Mouse (Mus musculus) forebrain, embryonic 11.5 days (tissue): ENCODE results near the gene Pi4k2b. TPM values are rescaled to one million over a fixed set of nuclear protein-coding genes. Genes with fewer than 3 reads are reported as not detected.
"Not testable (repeated sequence)": the region's sequence is repeated elsewhere in the genome, so short reads cannot be mapped to it uniquely, and the experiment has no call there.

ENCODE experiments used
- ATAC-seq: fragments of 200-750 bp; cut with Nextera tagmentation; replicated peaks from 2 replicates; pipeline ENCODE4 v1.8.0; 2017; ENCODE audit warnings: moderate TSS enrichment; ENCODE audit not compliant: low FRiP score
- DNase-seq: peaks from one replicate; pipeline ENCODE4 v3.0.0-alpha.2; 2017; ENCODE audit warnings: low spot score
- H3K27ac ChIP-seq: fragments of 300-500 bp; sonication (generic); 2 replicates; pipeline ENCODE4 v1.5.1; 2014; ENCODE audit warnings: low read depth, low read length
- H3K27me3 ChIP-seq: fragments of 300-500 bp; sonication (generic); 2 replicates; pipeline ENCODE4 v1.6.1; 2014; ENCODE audit warnings: mild to moderate bottlenecking, low read length, mixed read lengths; ENCODE audit not compliant: control insufficient read depth, insufficient read depth
- H3K36me3 ChIP-seq: fragments of 300-500 bp; sonication (generic); 2 replicates; pipeline ENCODE4 v1.6.1; 2014; ENCODE audit warnings: mild to moderate bottlenecking, low read length, moderate library complexity, mixed read lengths; ENCODE audit not compliant: control insufficient read depth, insufficient read depth
- H3K4me1 ChIP-seq: fragments of 300-500 bp; sonication (generic); replicated peaks from 2 replicates; pipeline ENCODE4 v1.6.1; 2014; ENCODE audit warnings: low read length, mixed read lengths; ENCODE audit not compliant: control insufficient read depth, insufficient read depth
- H3K4me2 ChIP-seq: fragments of 300-500 bp; sonication (generic); 2 replicates; pipeline ENCODE4 v1.6.1; 2014; ENCODE audit warnings: low read depth, mild to moderate bottlenecking, low read length, moderate library complexity, mixed read lengths; ENCODE audit not compliant: severe bottlenecking
- H3K4me3 ChIP-seq: fragments of 300-500 bp; sonication (generic); 2 replicates; pipeline ENCODE4 v1.5.1; 2014; ENCODE audit warnings: low read depth, low read length
- H3K9ac ChIP-seq: fragments of 300-500 bp; sonication (generic); 2 replicates; pipeline ENCODE4 v1.6.1; 2014; ENCODE audit warnings: low read length
- H3K9me3 ChIP-seq: fragments of 300-500 bp; sonication (generic); 2 replicates; pipeline ENCODE4 v1.6.1; 2016; ENCODE audit warnings: low read length, mixed read lengths; ENCODE audit not compliant: control insufficient read depth
- WGBS: fragments of 180-500 bp; shearing (Covaris S2); extraction: QIAGEN DNeasy Blood & Tissue Kit; methylation state at CpG from one replicate; pipeline ENCODE4 v1.1.7; 2014; 5-methylcytosine and 5-hydroxymethylcytosine counted together
- polyA plus RNA-seq: library from polyadenylated mRNA; unstranded; fragments of >200 nt; fragmentation: Nextera tagmentation; extraction: Ambion mirVana; gene quantifications from 2 replicates; pipeline ENCODE4 v1.2.1, GENCODE M21; 2014

Pi4k2b gene
- polyA plus RNA-seq, 1 experiment from 2014 or later = 18.9 TPM

GRCm38 (mm10) chr5:52755989-52756388, 14.6 kb downstream of the Pi4k2b start:
- Histone ChIP-seq H3K27ac (no peak overlapping the region), H3K4me3 (no peak overlapping the region), H3K4me2 (no peak overlapping the region), H3K36me3 (no peaks in the 10 kb centered on the region), H3K9me3 (no peaks in the 10 kb centered on the region), H3K27me3 (no peaks in the 10 kb centered on the region), H3K4me1 (no peaks in the 10 kb centered on the region), H3K9ac (no peak overlapping the region)
- no peak for DNase-seq
- no peak for ATAC-seq
- WGBS = 97% methylated on average over 6 of the region's 6 CpGs

GRCm38 (mm10) chr5:52762586-52762985, 21.2 kb downstream of the Pi4k2b start:
- Histone ChIP-seq H3K27me3 (no peaks in the 10 kb centered on the region), H3K4me1 (no peaks in the 10 kb centered on the region), H3K9me3 (no peaks in the 10 kb centered on the region), H3K4me3 (no peak overlapping the region), H3K36me3 (no peaks in the 10 kb centered on the region), H3K27ac (no peak overlapping the region), H3K4me2 (no peak overlapping the region), H3K9ac (no peak overlapping the region)
- no peak for ATAC-seq
- WGBS = 91% methylated on average over 7 of the region's 7 CpGs
- DNase-seq = no peak

- Histone ChIP-seq H3K4me1 (no peaks in the 10 kb centered on the region), H3K4me2 (no peak overlapping the region), H3K27me3 (no peaks in the 10 kb centered on the region), H3K36me3 (no peaks in the 10 kb centered on the region), H3K9ac (no peak overlapping the region), H3K27ac (no peak overlapping the region), H3K4me3 (no peak overlapping the region), H3K9me3 (no peaks in the 10 kb centered on the region)
- DNase-seq (no peak), ATAC-seq (no peak)
- 92% methylated on average over 5 of the region's 5 CpGs for WGBS
Observed at GRCm38 (mm10) chr5:52774267-52774666, 32.9 kb downstream of the Pi4k2b start.

DNA sequence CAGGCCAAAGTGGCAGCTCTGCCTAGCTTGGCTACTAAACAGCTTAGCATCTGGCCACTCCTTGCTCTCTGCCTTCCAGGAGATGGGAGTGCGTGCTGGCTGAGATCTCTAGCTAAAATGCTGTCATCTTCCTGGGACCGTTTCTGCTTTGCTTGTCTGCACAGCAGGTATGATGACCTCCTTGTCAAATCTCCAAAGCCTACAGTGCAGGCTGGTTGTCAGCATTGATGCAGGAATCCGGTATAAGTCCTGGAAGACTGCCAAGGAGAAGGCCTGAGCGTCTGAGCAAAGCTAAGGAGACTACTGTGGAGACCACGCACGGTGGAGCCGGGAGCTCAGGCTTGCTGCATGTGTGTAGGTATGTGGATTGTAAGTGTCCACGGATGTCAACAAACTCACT, 33.9 kb downstream of the Pi4k2b start, which contains the start of gene Zcchc4:
Zcchc4 (plus strand) TSS at position 173 of the 400 bp plus-strand sequence.
- 79% methylated on average over 8 of the region's 8 CpGs for WGBS
- ATAC-seq (no peak), DNase-seq (no peak)
- H3K27ac ChIP-seq = no peak within 1 kb of the TSS
- no peak within 1 kb of the TSS for H3K4me3 ChIP-seq
- H3K27me3 ChIP-seq = no peaks in the 10 kb centered on the region
- H3K9ac ChIP-seq = no peak within 1 kb of the TSS
- H3K4me1 ChIP-seq = no peaks in the 10 kb centered on the region
- no peaks in the 10 kb centered on the region for H3K9me3 ChIP-seq
- no peaks in the 10 kb centered on the region for H3K36me3 ChIP-seq
- H3K4me2 ChIP-seq = no peak within 1 kb of the TSS

GRCm38 (mm10) chr5:52776466-52777354, 35.3 kb downstream of the Pi4k2b start:
- 92% methylated on average over 8 of the region's 8 CpGs for WGBS
- not testable (repeated sequence) for H3K9ac ChIP-seq, DNase-seq, H3K27ac ChIP-seq, H3K36me3 ChIP-seq, H3K4me1 ChIP-seq, H3K9me3 ChIP-seq, ATAC-seq, H3K27me3 ChIP-seq, H3K4me3 ChIP-seq, H3K4me2 ChIP-seq

- 3% methylated on average over 37 of the region's 37 CpGs for WGBS
- Histone ChIP-seq H3K9me3 (no peaks in the 10 kb centered on the region), H3K4me1 (no peaks in the 10 kb centered on the region), H3K4me3 (peak overlapping the region; percentile 86), H3K4me2 (peak overlapping the region; percentile 45), H3K36me3 (no peaks in the 10 kb centered on the region), H3K27me3 (no peaks in the 10 kb centered on the region), H3K27ac (peak overlapping the region; percentile 71), H3K9ac (peak overlapping the region; percentile 89)
- DNase-seq (peak; percentile 94), ATAC-seq (peak; percentile 99)
Observed at GRCm38 (mm10) chr5:52782523-52783250, 41.3 kb downstream of the Pi4k2b start.

DNA sequence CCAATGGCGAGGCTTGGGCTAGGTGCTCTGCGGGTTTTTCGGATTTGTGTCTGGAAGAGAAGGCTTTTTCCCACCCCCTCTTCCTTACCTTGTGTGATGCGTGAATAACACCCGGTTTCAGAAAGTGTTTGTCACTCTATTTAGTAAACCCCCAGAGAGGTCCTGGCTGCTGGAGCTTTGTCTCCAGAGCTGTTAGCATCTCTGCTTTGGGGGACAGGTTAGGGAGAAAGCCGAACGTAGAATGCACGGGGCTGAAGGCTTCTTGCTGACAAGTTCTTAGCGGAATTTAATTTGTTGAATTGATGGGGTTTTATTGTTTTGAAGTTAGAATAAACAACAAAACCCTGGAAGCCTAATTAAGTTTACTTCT, 41.9 kb downstream of the Pi4k2b start:
- DNase-seq = no peak
- ATAC-seq = peak; percentile 76; the same call in 1 of the 2 replicates
- Histone ChIP-seq H3K9ac (peak overlapping the region; percentile 89), H3K27ac (peak overlapping the region; percentile 71), H3K4me3 (peak overlapping the region; percentile 86), H3K4me1 (no peaks in the 10 kb centered on the region), H3K4me2 (peak overlapping the region; percentile 45), H3K36me3 (no peaks in the 10 kb centered on the region), H3K27me3 (no peaks in the 10 kb centered on the region), H3K9me3 (no peaks in the 10 kb centered on the region)
- 0% methylated on average over 9 of the region's 9 CpGs for WGBS

GRCm38 (mm10) chr5:52783957-52784356, 42.6 kb downstream of the Pi4k2b start:
- no peaks in the 10 kb centered on the region for H3K4me1 ChIP-seq
- H3K4me2 ChIP-seq = peak overlapping the region; percentile 31; the same call in 1 of the 2 replicates
- H3K27ac ChIP-seq = no peak overlapping the region
- DNase-seq (no peak), ATAC-seq (no peak)
- H3K27me3 ChIP-seq = no peaks in the 10 kb centered on the region
- H3K4me3 ChIP-seq = peak overlapping the region; percentile 86
- no peaks in the 10 kb centered on the region for H3K36me3 ChIP-seq
- WGBS = 78% methylated on average over 2 of the region's 2 CpGs
- no peak overlapping the region for H3K9ac ChIP-seq
- H3K9me3 ChIP-seq = no peaks in the 10 kb centered on the region
